Mouse (Mus musculus) adrenal gland, postnatal 10 days (tissue): Measurements from ENCODE around the gene Nid1. TPM values are rescaled to one million over a fixed set of nuclear protein-coding genes. Genes with fewer than 3 reads are reported as not detected.
A peak's percentile ranks its signal among the peaks of the same experiment; 100 is the strongest.
"Not testable (repeated sequence)": the region's sequence is repeated elsewhere in the genome, so short reads cannot be mapped to it uniquely, and the experiment has no call there.

Source experiments
- DNase-seq: peaks from one replicate; pipeline ENCODE4 v3.0.0; 2021; ENCODE audit warnings: mixed read lengths
- total RNA-seq, 2 experiments: library from RNA; stranded (reverse); gene quantifications; 2 replicates each; pipeline ENCODE4 v1.2.3; 2021

Gene Nid1
- total RNA-seq, 2 experiments from 2014 or later = 148 to 150 TPM

GRCm38 (mm10) chr13:13492151-13492550, 54.8 kb downstream of the Nid1 start:
- no peak for DNase-seq

DNA sequence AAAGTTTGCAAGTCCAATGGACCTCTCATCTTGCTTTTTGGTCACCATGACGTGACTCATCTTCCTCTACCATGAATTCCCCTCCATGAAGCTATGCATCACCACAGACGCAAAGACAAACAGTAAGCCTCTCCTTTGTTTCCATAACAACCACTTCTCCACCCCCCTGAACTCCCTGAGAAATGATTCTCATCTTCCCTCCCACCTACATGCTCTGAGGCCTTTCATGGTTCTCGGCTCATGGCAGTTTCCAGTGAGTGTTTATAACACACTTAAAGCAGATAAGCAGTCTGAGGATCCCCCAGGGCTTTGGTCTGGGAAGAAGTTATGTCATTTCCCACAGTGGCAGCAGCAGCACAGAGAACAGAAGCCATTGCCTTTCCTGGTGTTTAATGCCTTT, 56.2 kb downstream of the Nid1 start:
- no peak for DNase-seq

GRCm38 (mm10) chr13:13498022-13498421, 60.7 kb downstream of the Nid1 start:
- DNase-seq = no peak

- DNase-seq = no peak
Measured at GRCm38 (mm10) chr13:13502406-13502805, 65.1 kb downstream of the Nid1 start.

DNA sequence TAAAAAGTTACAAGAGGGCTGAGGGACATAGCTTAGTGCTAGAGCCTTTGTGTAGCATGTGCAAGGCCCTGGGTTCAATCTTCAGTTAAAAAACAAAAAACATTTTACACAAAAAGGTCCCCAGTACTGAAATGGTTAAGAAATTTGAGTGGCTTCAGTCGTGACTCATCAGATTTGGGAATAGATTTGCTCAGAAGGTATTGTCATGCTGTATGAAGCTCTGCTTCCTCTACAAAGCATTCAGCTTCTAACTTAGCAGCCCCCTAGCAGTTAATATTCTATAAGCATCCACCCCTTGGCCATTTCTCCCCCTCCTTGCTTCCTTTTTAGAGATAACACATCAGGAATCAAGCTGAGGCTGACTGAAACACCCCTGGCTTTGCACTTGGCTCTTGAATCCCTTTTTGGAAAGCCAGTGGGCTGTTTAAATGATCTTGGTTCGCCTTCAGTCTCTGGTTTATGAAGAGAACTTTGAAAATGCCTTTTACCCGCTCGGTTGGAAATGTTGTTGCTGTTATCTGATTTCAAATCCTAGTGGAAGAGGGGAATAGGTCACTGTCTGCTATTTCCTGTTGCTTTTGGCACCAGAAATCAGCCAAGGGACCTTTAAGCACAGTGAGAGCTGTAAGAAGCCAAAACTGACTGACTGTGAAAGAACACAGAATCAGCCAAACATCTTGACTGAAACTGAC, 66.5 kb downstream of the Nid1 start:
- DNase-seq = peak; percentile 30

- DNase-seq = no peak
Measured at GRCm38 (mm10) chr13:13505063-13505462, 67.7 kb downstream of the Nid1 start.

DNA sequence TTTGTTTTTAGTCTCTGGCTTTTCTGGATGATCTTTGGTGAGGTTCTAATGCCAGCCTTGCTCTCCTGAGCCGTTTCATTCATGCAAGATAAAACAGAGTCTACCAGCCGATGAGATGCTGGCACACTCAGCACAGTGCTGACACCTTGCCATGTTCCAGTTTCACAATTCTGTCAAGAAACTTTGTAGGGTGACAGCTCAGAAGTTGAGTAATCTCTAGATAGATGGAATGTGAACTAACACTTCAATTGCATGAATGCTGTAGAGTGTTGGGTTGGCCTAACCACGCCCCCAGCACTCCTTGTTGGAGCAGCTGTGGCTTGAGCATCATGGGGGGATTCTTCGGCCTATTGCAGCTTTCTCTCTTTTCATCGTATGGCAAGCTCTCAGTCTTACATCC, 69.2 kb downstream of the Nid1 start:
- peak; percentile 72 for DNase-seq

GRCm38 (mm10) chr13:13514861-13515260, 77.5 kb downstream of the Nid1 start:
- DNase-seq = no peak

DNA sequence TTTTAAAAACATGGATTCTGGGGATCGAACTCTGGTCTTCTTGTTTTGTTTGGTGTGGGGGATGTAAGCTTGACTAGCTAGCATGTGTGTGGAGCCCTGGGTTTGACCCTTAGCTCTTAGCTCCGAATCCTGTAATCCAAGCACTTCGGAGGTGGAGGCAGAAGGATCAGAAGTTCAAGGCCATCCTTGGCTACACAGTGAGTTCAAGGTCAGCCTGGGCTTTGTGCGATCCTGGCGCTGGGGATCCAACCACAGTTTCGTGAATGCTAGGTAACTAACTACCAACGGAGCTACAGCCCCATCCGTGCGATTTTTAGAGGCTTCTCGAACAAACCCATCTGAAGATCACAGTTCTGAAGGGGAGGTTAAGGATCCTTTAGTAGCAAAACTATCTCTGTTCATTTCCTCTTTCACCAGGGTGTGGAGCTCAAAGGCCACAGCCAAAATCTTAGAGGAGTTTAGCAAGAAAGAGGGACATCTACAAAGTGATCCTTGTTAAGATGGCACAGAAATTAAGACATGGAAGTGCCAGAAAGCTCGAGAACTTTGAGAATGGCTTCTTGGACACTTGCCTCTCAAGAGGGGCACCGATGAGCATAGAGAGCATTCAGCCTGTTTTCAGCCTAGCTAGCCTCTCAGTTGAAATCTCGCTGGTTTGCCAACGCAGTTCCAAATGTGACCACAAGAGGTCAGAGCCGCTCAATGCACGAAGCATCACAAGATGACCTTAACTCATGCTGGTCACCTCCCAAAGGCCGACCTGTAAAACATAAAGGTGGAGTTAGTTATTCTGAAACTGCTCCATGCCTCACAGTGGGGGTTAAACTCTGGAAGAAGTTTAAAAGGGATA, 79.2 kb downstream of the Nid1 start:
- DNase-seq = peak; percentile 94

- no peak for DNase-seq
Measured at GRCm38 (mm10) chr13:13518114-13518513, 80.8 kb downstream of the Nid1 start.

GRCm38 (mm10) chr13:13520436-13520835, 83.1 kb downstream of the Nid1 start:
- no peak for DNase-seq

- DNase-seq = peak; percentile 54
Measured at GRCm38 (mm10) chr13:13523625-13524584, 86.6 kb downstream of the Nid1 start.

DNA sequence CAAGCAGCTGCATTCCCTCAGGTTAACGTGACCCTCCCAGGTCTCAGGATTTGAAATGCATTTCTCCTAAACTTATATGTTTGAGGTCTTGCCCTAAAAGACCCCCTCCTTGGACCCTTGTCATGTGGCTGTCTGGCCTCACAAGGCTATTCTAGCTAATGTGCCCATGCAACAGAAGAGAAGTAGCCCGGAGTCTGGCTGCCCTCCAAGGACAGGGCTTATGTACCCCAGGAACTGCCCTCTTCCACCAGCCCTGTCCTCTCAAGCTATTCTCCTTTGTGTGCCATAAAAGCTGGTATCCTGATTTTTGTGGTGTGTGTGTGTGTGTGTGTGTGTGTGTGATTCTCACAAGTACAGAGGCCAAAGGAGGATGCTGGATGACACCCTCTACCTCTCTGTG, 87.9 kb downstream of the Nid1 start:
- no peak for DNase-seq

GRCm38 (mm10) chr13:13525877-13526276, 88.5 kb downstream of the Nid1 start:
- no peak for DNase-seq

DNA sequence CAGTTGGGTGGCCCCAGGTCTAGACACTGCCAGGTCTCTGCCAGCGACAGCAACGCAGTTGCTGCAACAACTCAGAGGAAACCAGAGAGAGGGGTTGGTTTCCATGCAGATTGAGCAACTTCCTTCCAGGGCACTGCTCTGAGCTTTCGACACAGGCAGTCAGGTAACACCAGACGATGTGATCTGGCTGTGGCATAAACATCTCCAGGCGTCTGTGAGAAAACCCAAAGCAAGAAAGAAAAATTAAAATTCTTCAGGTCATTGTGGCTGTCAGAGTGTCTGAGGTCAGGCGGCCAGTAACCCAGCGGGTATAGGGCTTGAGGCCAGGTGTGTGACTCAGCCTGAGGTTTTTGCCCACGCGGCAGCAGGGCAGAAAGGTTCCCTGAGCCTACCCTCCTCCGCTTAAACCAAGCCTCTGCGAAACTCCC, 91.8 kb downstream of the Nid1 start:
- DNase-seq = peak; percentile 57

DNA sequence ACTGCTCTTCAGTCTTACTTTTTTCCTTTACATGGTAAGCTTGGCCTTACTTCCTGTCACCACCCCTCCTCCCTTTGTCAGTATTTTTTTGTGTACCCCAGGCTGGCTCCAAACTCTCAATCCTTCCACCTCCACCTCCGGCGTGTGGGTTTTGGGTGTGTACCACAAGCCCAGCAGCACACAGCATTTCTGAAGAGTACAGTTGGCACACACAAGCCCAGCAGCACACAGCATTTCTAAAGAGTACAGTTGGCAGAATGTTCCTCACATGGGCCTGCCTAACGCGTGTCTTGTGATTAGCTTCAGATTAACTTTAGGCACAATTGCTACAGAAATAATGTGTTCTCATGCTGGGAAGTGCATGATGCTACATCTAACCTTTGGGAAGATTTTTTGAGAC, 93.6 kb downstream of the Nid1 start:
- DNase-seq = no peak

DNA sequence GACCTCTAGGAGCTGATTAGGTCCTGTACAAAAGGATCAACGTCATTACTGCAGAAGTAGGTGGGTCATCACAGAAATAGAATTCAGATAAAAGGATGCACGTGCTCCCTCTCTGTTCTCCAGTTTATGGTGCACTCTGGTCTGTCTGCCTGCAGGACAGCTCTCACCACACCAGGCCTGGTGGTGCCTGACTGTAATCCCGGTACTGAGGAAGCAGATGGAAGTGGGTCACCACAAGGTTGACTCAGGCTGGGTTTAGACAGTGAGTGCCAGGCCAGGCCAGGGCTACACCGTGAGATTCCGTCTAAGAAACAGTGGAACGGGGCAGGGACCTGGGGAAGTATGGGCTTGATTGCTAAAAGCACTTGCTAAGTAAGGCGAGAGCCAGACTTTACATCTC, 94.6 kb downstream of the Nid1 start:
- DNase-seq = no peak

GRCm38 (mm10) chr13:13536555-13536954, 99.2 kb downstream of the Nid1 start:
- DNase-seq = no peak

DNA sequence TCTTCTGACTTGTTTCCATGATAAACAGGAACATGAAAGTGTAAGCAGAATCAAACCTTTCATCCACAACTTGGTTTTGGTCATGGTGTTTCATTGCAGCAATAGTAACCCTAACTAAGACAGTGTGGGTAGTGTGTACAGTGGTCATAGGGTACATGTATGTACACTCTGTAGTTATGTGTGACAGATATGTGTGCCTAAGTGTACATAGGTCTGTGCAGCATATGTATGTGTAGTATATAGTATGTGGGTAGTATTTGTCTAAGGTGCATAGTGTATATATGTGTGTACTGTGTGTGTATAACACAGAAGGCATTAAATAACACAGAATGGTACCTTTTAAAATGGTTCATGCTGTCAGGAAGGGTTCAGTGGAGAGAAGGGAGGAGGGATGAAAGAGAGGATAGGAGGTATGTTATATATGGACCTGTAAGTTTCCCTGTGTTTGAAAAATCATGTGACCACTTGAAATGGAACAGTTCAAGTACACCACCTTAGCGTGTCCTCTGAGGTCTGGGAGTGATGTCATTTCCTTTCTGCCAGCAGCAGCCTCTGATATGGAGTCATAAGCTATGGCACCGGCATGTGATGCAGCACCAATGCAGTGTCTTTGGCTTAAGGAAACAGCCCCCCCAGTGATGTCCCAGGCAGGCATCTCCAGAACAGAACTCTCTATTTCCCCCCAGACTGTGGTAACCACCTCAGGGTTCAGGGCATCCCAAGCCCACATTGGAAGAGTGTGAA, 100.1 kb downstream of the Nid1 start:
- no peak for DNase-seq

DNA sequence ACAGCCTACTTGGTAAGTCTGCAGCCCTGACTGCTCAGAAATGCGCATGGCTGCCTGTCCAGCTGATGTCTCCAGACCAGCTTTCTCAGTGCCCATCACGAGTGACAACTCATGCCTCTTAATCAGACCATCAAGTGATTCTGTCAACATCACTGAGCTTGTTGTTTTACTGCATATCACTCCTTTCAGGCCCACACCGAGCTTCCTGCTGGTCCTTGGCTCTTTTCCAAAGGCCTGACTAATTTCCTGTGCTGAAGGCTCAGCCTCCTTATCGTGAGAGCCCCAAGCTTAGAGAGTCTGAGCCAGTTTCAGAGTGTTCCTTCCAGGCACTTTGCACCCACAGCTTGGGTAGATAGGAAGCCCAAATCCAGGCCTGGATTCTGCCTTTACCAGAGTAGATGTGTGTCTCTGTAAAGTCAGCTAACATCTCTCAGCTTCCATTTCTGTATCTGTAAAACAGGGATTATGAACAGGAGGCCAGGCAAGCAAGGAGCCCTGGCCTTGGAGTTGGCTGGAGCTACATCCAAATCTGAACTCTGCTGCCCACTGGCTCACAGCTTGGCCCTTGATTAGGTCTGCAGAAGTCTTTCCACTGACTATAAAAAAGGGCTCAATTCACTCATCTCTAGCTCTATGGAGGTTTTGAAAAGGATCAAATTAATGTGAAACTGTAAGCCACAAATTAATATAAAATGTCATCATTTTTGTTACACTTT, 101.4 kb downstream of the Nid1 start:
- DNase-seq = peak; percentile 53

DNA sequence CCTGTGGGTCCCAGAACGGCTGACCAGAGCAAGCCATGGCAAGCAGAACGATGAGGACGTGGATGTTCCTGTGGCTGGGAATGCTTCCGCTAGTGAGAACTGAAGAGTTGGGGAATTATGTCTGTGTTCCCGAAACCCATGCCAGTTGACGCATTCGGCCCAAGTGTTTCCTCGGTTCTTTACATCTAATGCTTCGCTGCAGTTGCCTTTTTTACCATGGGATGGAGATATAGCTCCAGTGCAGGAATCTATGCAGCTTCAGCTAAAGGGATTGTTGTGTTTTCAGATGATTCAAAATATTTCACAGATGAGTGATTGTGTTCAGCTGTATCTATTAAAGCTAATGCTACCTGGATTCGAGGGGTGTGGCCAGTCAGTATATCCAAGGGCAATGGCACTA, 105.7 kb downstream of the Nid1 start:
- not testable (repeated sequence) for DNase-seq
